Mouse (Mus musculus) forelimb bud, embryonic 11.5 days (tissue): ENCODE results near the gene Col24a1.

Source experiments
- DNase-seq: peaks from one replicate; pipeline ENCODE4 v3.0.0-alpha.2; 2012; ENCODE audit warnings: low read depth, low spot score

Col24a1 gene

DNA sequence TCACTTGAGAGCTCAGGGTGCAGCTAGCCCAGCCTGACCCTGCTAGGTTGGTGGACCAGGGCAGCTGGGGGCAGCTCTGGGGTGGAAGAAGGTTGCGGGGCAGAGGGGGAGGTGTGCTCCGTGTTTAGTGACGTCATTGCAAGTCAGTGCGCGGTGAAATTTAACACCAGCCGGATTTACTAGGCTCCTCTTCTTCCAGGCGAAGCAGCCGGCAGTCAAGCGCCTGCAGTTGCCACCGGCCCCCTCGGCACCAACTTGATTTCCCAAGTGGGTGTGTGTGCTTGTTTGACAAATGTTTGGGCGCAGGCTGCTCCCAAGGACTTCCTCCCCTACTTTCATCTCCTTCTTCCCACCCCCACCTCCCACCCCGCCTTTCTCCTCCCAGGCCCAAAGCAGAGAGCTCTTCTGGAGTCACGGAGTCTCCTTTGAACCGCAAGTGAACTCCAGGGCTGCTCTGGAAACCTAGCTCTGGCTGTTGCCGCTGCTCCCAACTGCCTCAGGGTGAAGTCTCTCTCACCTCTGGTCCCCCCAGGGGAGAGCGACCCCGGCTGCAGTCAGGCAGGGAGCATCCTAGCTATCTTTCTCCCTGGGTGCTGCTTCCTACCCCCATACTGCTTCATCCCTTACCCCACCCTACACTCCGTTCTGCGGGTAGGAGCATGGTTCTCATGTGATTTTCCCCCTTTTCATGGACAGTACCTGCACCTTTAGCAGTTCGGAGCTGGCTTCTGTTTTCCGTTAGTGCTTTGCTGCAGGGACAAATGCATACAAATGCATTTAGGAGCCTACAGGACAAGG, at the start of gene Col24a1:
Gene Col24a1 (plus strand): TSS at position 136 of the 798 bp plus-strand sequence.
- DNase-seq = peak; percentile 70

DNA sequence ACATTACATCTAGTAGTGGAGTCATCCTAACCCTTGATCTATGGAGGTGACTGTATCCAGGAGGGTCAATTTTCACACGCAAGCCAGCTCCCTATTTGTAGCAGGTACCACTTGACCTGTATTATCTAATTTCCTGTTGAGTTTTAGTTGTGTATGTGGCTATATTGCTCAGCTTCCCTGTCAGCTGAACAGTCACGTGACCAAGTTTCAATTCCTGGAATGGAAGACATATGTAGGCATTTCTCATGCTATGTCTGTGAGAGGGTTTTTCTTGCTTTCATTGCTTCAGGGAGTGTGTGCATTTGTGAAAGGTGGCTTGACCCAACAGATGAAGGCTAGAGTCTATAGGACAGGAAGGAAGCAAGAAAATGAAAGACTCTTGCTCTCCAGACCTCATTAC, 44.2 kb upstream of the Col24a1 start:
- no peak for DNase-seq

DNA sequence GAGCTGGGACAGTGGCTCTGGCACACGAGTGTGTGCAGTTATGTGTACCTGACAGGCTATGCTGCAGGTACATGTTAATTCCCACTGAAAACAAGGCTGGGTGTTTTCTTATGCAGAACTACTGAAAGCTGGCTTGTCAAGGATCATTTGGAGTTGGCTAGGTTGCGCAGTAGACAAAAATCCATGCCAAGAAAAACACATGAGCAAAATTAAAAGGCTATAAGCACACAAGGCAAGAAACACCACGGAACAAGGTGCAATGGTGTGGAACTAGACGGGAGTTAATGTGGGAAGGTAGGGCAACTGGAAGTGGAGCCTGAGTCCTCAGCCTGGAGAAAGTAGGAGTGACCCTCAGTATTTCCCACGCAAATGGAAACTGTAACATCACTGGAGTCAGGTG, 39.2 kb upstream of the Col24a1 start:
- DNase-seq = no peak

DNA sequence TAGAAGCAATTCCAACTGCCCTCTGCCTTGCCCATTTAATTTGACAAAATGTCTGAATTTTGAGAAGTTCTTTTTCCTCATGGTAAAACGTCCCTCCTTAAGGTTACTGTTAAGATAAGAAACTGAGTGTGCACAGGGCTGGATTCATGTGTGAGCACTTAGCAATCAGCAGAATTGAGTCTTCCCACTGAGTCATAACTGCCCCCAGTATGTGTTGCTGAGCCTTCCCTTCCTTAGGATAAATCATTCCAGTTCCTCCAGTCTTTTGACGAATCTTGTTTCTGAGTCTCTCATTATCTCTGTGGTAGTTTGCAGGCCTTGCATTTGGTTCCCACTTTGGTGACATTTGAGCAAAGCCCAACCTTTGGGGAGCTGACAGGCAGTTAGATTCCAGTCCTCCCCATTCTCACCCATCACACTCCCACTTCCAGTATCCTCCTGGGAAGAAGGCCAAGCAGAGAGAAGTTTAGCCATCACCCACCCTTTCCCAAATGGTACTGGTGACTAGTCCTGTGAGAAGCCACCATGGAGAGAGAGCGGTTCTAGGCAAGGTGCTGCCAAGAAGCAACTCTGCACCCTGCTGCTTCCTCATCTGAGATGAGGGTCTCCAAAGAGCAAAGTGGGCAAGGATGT, 37.4 kb upstream of the Col24a1 start:
- no peak for DNase-seq

DNA sequence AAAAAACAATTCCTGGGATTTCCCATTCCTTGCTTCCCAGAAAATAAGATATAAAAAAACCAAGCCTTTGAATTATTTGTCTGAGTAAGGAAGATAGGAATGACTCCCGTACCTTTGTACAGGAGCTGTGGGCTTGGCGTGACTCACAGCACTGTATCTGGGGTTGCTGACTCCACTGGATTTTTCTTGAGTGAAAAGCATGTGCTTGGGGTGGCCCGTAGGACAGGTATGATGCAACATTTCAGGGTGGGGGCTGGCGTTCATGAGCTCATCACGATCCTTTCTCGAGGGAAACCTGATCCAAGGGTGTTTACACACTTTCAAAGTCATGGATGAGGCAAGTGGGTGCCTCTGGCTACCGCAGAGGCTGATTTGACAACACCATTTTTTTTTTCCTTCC, 35.6 kb upstream of the Col24a1 start:
- DNase-seq = no peak

DNA sequence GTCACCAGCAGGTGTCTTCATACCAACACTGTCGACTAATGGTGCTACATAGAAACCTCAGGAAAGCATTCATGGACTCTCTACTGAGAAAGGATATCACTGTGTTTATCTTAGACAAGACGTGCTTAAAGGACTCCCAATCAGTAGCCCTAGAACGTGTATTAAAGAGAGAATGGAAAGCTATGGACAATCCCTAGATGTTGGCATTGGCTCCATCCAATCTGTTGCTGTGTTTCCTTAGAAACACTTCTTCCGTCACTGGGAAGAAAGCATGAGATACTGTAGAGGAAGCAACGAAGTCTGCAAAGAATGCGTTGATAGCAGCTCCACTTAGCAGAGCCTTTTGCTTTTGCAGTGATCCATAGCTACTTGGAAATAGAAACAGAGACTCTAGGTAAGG, 32.6 kb upstream of the Col24a1 start:
- DNase-seq = no peak

DNA sequence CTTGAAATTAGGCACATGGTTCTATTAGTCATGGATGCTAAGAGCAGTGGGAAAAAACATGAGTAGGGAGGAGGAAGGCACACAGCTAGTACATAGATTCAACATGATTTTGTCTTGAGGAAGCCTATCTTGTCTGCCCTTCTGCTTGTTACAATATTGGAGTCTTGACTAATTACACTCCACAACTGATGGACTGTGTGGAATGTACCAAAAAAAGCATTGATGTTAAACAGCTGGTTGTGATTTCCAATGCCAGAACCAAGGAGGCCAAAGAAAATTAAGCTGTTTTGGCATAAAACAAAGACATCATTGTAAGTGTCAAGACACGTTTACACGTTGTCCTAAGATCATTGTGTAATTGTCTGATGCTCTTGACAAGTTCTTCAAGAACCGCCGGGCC, 29.1 kb upstream of the Col24a1 start:
- DNase-seq = no peak

DNA sequence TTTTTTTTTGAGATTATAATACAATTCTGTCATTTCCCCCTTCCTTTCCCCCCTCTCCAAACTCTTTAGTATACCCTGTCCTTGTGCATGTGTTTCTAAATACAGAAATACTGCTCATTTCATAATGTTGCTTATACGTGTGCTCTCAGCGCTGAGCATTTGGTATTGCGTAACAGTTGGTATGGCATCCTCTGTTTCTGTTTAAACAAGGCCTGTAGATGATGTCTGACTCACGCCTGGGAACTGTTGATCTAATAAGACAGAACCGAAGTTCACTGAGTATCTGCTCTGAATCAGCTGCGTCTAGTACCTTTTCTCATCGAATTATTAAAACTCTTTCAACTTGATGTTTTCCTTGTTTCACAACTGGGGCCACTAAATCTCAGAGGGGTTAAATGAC, 24.2 kb upstream of the Col24a1 start:
- DNase-seq = no peak

DNA sequence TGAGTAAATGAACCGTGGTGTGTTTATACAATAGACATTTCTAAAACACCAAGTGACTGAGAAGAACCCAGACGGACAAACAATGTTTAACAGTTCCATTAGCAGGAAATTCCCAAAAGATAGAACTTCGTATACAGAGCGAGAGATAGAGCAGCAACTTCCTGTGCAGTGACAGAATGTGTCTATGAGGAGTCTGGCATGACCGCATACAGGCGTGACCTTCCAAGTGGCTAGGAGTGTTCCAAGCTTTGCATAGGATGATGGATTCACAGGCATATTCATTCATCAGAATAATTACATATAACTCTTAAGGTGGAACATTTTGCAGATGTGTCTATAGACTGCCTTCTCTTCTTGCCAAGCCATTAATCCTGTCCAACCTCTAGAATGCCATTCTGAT, 18.1 kb upstream of the Col24a1 start:
- DNase-seq = no peak

DNA sequence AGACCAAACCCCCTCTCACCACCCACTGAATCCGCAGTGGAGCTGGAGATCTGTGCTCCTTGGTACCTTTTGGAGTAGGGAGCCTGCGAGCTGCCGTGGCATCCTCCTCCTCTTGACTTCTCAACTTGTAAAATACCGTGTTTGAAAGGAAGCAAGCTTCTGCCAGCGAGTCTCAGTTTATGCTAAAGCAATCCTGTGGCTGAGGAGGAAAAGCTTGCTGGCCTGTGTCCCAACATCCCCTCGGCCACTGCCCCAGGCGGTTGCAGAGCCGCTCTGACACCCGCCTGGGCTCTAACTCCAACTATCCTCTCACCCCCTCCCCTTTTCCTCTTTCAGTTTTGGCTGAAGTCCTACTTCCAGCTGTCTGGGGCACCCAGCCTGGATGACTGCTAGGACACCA, 935 bp downstream of the Col24a1 start:
- peak; percentile 11 for DNase-seq

DNA sequence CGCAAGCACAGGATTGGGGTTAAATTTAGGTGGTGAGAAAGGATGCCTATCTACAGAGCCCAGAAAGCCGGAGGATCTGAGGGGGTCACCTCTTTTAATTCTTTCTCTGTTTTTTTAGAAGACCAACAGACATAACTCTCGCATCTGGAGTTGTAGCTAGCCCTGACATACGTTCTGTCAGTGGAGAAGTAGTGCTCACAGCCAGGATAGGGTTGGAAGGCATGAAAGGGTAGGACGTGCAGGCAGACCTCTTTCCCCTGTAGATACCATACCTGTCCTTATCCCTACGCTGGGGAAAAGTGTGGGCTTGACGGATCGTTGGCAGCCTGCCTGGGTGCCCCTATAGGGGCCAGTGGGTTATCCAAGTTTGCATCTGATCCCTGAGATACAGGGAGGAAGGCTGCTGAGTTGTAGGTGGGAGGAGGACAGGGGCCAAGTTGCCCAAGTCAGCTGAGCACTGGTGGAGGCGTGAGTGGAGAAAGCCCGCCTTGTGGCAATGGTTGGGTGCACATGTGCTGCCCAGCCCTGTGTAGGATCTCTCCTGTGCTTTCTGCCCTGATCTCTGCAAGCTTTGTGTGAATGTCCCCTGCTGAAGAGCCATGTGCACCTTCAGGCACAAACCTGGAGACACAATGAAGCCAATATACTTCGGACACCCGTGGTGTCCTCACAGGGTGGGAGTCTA, 1.5 kb downstream of the Col24a1 start:
- DNase-seq = no peak

DNA sequence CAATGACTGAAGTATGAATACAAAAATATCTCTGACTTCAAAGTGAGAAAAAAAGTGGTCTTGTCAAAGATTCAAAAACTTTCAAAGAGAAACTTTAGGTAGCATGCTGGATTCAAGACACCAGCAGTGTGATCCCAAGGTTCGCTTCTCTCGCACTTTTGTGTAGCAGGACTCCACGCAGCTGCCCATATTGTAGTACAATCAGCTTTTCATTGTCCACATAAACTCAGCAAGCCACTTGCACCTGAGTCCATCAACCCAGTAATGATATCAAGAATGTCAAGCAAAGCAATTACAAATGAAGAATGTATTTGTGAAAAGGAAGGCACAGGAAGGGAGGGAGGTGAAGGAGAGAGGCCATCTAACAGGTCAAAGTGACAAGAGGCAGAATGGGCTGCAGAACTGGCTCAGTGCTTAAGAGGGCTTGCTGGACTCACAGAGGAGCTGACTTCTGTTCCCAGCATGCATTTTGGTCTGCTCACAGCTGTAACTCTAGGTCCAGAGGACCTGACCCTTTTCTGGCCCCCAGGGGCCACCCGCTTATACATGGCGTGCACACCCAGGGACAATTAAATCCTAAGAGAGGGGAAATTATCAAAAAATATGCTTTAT, 7.8 kb downstream of the Col24a1 start:
- no peak for DNase-seq

DNA sequence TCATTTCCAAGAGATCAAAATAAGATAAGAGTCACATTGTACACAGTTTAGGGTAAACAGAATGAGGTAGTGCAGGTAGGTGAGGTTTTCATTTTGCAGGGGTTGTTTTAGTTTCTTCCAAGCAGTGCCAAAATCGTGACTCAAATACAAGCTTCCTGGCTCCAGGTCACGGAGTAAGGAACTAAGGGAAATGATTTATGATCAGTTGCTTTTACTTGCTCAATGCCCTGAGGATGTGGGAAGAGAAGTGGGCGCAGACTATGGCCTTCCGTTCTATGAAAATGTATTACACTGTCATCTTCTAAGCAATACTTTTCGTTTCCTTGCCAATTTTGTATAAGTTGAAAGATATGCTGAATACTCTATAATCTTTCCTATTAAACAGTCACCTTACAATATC, 13.0 kb downstream of the Col24a1 start:
- no peak for DNase-seq

DNA sequence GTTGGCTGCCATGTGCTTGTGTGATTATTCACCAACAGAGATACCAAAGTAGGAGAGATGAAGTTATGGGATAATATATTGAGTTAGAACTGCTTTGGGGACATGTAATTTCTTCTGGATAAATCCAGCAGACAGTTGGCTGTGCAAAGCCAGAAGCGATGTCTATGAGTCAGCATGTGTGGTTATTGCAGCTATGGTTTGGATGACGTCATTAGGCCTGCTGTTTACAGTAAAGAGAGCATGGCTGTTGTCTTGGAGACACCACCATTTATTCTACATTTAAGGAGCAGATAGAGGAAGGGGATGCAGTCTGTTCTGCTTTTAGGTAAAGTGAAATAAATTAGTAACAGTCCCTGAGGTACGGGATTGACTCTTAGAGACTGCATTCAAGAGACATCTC, 14.9 kb downstream of the Col24a1 start:
- DNase-seq = no peak

DNA sequence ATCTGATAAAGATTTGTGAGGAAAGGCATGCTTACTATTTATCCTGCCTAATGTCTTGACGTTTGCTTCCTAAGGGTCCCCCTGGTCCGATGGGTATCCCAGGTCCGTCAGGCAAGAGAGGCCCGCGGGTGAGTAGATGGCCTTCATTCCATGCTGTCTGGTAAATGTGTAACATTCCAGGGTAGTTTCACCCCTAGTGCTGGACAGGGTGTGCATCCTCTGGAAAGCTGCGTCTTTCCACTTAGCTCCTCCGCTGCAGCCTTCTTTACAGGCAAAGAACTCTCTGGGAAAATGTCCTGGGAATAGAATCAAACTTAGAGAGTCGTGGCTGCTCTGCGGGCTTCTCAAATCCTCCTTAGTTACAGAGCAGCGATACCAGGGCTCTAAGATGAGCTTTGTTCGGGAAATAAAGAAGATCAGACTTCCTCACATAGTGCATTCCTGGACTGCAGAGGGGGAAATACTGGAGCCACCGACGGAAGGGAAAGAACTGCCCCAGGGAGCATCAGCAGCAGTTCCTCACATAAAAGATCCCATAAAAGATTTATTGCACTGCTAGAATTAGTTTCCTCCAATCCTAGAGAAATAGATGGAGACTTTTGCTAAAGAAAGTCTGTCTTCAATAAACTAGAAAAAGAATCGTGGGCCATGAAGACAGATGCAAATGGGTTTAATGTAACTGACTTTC, 28.5 kb downstream of the Col24a1 start:
- peak; percentile 40 for DNase-seq

DNA sequence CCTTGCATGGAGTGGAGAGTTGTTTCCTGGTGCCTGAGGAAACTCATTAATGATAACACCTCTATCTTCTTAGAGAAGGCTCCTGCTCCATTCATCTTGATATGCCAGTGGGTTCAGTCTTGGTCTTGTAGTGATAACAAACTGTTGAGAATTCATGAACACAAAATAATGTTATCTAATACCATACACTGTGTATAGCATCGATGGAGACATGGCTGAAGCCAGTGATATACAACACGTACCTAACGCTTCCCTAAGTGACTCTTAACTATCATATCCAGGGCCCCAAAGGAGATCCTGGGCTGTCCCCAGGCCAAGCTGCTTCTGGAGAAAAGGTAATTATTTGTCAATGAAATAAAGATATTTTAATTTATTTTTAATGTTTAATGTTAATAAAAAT, 33.1 kb downstream of the Col24a1 start:
- no peak for DNase-seq

DNA sequence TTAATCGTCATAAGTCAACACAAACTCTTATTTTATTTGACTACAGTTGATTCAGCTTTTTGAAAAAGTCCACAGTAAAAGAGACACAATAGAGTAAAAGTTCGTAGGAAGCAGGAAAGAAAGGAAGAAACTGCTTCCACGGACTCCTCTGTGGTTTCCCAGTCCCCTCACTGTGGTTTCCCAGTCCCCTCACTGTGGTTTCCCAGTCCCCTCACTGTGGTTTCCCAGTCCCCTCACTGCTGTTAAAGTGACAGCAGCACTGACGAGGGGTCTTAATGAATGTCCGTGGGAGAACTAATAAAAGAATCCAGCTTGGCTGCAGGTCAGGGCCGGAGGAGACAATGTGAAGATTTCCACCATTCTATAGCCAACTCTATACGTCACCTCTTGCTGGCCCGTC, 39.4 kb downstream of the Col24a1 start:
- no peak for DNase-seq

DNA sequence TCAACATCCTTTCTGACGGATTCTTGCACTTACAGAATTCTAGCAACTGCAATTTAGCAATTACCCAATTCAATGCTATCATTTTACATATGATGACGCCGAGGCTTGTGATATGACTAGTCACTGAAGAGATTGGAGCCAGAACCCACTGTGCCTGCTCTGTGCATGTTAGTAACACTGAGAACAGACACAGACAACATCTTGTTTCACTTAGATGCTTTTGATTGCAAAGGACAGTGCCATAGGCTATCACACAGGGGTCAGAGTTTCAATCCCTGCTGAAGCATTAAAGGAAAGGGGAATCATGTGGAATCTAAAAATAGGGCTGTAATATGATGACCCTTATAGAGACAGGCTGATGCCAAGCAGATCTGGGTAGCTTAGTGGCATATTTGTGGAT, 41.8 kb downstream of the Col24a1 start:
- no peak for DNase-seq

DNA sequence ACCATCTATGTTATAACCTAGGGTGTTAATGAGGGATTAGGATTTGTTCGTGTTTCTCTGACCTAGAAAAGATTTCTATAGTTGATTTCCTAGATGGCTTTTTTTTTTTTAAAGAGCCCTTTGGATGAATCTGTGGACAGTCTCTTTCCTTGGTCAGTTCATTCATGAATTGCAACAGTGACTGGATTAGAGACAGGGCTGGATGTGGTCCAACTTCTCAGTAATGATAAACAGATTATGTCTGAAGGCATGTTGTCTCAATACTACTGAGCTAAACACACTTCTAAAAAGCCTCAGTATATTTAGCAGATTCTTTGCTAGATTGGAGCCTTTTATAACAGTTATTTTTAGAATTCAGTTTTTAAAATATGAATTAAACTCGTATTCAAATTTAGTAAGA, 44.9 kb downstream of the Col24a1 start:
- no peak for DNase-seq

DNA sequence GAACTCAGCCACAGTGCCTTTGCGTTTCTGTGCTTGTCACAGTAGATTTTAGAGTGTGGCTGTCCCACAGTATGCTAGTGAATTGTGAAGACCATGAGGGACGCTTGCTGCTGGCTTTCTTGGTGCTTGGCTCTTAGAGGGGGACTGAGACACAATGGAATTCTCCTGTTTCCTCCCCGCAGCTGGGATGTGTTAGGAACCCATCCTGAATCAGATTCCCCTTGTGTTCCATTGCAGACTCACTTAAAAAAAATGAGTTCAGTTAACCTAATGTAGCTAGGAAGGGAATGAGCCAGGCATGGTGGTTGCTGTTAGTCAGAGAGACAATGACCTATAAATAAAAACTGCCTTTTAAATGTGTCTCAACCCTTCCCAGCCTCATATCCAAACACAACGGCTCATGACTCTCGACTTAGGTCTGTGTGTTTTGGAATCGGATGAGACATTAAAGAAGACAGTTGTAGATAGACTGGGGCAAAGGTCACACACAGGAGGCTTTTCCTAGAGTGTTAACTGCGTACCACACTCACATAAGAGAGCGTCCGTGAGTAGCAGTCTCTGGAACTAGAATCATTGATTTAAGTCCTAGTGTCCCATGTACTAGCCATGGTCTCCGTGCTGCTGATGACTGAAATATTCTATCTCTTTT, 47.7 kb downstream of the Col24a1 start:
- no peak for DNase-seq

DNA sequence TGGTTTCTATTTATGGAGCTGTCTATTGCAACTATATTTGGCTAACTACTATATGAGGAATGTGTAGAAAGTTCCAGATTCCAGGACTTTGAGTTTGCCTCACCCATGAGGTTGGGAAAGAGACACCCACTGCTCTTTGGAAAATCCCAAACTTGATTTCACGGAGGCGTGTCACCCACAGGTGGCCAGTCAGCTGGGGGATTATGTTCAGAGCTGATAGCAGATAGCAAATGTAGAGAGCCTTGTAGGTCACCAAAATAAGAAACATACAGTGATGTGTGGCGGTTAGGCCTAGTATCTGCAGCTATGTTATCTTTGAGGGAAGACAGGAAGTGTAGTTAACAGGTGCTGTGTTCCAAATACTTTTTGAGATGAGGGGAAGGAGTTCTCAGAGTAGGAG, 56.4 kb downstream of the Col24a1 start:
- DNase-seq = no peak
